Mouse (Mus musculus) lung, adult 2 months (tissue): Measurements from ENCODE around the gene Rtf2. TPM values are rescaled to one million over a fixed set of nuclear protein-coding genes. Genes with fewer than 3 reads are reported as not detected.
A peak's percentile ranks its signal among the peaks of the same experiment; 100 is the strongest.

Source experiments
- DNase-seq: peaks from one replicate; pipeline ENCODE4 v3.0.0; 2022
- H3K4me1 ChIP-seq: fragments of 200-500 bp; 2 replicates; pipeline ENCODE4 v1.6.1; 2011; ENCODE audit warnings: low read length; ENCODE audit not compliant: control insufficient read depth, insufficient read depth
- H3K4me3 ChIP-seq: fragments of 200-500 bp; replicated peaks from 2 replicates; pipeline ENCODE3; 2011; ENCODE audit warnings: low read depth, mild to moderate bottlenecking, control low read depth, low read length; ENCODE audit errors: extremely low read depth
- CTCF ChIP-seq: fragments of 200-500 bp; IDR thresholded peaks from 2 replicates; pipeline ENCODE4 v1.5.1; 2011; ENCODE audit warnings: mild to moderate bottlenecking, low read length, control low read depth; ENCODE audit not compliant: insufficient read depth
- POLR2A ChIP-seq: fragments of 200-500 bp; IDR thresholded peaks from 2 replicates; pipeline ENCODE4 v1.6.1; 2011; ENCODE audit warnings: low read depth, mild to moderate bottlenecking, control low read depth, low read length, borderline replicate concordance; ENCODE audit errors: extremely low read depth
- WGBS: fragments of 180-500 bp; shearing (Covaris S2); methylation state at CpG from one replicate; pipeline ENCODE4 v1.1.7; 2018; 5-methylcytosine and 5-hydroxymethylcytosine counted together
- polyA plus RNA-seq: library from polyadenylated mRNA; depleted of rRNA; stranded (reverse); fragments of >200 nt; gene quantifications from 2 replicates; pipeline ENCODE4 v1.2.3, GENCODE M21; 2012; rRNA removed

Gene Rtf2
- polyA plus RNA-seq, 1 experiment: 47.6 TPM

DNA sequence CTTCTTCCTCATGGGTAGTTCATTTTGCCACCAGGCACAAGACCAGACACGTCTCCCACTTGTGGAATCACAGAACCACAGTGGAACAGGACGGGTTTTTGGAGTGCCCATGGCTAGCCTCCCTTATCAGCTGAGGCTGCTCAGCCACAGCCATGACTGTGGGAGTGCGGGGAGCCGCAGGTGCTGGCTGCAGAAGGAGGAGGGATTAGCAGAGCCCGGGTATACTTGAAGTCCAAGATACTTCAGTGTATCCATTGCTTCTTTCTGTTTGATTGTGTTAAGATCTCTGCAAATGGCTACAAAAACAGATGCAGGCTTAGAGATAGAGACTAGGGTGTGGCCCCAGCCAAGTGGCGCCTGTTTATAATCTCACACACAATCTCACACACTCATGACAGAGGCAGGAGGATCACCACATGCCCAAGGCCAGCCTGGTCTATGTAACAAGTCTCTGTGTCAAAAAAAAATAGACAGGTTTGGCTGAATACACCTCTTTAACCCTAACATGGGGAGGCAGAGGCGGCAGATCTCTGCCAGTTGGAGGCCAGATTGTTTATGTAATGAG, 60.5 kb downstream of the Rtf2 start:
- DNase-seq: no peak
- no peak for TF ChIP-seq POLR2A
- no peak for TF ChIP-seq CTCF
- WGBS: 23% methylated on average over 7 of the region's 7 CpGs

GRCm38 (mm10) chr2:172501341-172501740, 61.0 kb downstream of the Rtf2 start:
- no peaks in the 10 kb centered on the region for H3K4me1 ChIP-seq
- TF ChIP-seq POLR2A: no peak
- TF ChIP-seq CTCF: peak; percentile 72
- DNase-seq: peak; percentile 8
- WGBS: 5% methylated on average over 4 of the region's 4 CpGs
- no peak overlapping the region for H3K4me3 ChIP-seq

More for the DNA sequence above, 60.5 kb downstream of the Rtf2 start:
- Histone ChIP-seq H3K4me3 (no peak overlapping the region), H3K4me1 (no peaks in the 10 kb centered on the region)

- WGBS: 70% methylated on average over 14 of the region's 14 CpGs
- Histone ChIP-seq H3K4me1 (no peaks in the 10 kb centered on the region), H3K4me3 (no peak overlapping the region)
- TF ChIP-seq CTCF (no peak), POLR2A (no peak)
- DNase-seq: no peak
Observed at GRCm38 (mm10) chr2:172502168-172502567, 61.8 kb downstream of the Rtf2 start.

DNA sequence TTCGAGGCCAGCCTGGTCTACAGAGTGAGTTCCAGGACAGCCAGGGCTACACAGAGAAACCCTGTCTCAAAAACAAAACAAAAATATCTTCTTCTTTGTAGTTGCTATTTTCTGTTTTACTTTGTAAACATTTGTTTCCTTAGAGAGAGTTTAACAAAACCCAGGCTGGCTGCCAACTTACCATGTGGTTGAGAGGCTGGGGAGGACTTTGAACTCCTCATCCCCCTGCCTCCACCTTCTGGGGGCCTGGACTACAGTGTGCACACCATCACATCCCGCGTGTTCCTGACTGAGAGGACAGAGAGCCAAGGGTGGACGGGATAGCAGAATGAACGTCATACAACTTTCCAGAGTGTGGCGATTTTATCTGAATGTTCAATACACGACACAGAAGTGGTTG, 65.8 kb downstream of the Rtf2 start:
- DNase-seq: no peak
- TF ChIP-seq CTCF (no peak), POLR2A (no peak)
- H3K4me1 ChIP-seq: no peaks in the 10 kb centered on the region
- WGBS: 65% methylated on average over 7 of the region's 7 CpGs
- no peak overlapping the region for H3K4me3 ChIP-seq

DNA sequence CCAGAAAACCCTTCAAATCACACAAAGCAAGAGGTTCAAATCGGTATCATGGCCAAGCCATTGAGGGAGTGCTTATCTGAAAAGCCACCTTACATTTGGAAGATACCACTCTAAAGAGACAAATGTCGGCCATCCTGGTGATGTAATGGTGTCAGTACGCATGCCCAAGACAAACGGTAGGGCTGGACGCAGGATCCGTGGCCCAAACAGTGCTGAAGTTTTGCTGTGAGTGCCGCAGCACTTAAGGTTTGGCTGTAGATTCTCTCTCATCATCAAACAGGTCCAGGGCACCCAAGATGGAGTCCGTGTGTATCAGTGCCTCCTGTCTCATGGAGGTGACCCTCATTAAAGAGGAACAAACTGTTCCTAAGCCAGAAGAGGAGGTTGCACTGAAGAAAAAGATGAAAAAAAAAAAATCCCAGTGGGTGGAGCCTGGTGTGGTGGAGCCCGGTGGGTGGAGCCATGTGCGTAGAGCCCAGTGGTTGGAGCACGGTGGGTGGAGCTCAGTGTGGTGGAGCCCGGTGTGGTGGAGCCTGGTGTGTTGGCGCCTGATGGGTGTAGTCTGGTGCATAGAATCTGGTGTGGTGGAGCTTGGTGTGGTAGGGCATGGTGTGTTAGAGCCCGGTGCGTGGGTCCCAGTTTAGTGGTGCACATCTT, 69.8 kb downstream of the Rtf2 start:
- Histone ChIP-seq H3K4me1 (no peaks in the 10 kb centered on the region), H3K4me3 (no peak overlapping the region)
- no peak for TF ChIP-seq CTCF
- TF ChIP-seq POLR2A: no peak
- DNase-seq: no peak
- WGBS: 83% methylated on average over 15 of the region's 15 CpGs

GRCm38 (mm10) chr2:172510899-172511298, 70.5 kb downstream of the Rtf2 start:
- TF ChIP-seq CTCF: no peak
- TF ChIP-seq POLR2A: no peak
- no peaks in the 10 kb centered on the region for H3K4me1 ChIP-seq
- DNase-seq: no peak
- WGBS: 37% methylated on average over 3 of the region's 3 CpGs
- no peak overlapping the region for H3K4me3 ChIP-seq

DNA sequence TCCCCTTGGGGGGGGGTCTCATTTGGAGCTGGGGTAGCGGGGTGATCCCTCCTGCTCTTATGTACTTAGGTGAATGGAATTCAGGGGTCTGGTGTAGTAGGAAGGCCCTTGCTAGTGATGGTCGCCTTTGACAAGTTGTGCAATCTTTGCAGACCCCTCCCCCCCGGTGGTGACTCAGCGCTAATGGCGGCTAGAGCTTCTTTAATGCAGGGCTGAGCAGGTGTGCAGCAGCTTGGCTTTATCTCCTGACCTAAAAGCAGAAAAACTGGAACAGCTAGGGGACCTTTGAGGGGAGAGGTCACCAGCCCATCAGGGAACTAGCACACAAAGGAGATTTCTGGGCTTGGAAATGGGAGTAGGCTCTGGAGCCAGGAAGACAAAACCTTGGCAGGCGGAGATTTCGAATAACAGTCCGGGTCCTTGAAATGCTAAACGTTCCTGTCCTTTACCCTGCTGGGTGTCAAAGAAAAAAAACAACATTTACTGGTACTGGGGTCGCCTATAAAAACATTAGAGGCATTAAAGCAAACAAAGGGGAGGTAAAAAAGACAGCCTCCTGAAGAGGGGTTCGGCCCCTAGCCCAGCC, 76.1 kb downstream of the Rtf2 start:
- 24% methylated on average over 11 of the region's 11 CpGs for WGBS
- no peak for TF ChIP-seq CTCF
- TF ChIP-seq POLR2A: no peak

More for the DNA sequence above, 76.1 kb downstream of the Rtf2 start:
- H3K4me1 ChIP-seq: no peaks in the 10 kb centered on the region
- no peak overlapping the region for H3K4me3 ChIP-seq
- DNase-seq: no peak

Other genes with a start within 250 kb of the Rtf2 start
- not detected in 2 replicates for gene Mc3r, start 192.1 kb upstream of the Rtf2 start, polyA plus RNA-seq
- 21.3 and 25.4 TPM in 2 replicates for gene Fam210b, start 95.0 kb upstream of the Rtf2 start, polyA plus RNA-seq
- gene Aurka, start 70.0 kb upstream of the Rtf2 start, polyA plus RNA-seq: 1.0 and 2.0 TPM in 2 replicates
- gene Cstf1, start 69.9 kb upstream of the Rtf2 start, polyA plus RNA-seq: 22.4 and 23.1 TPM in 2 replicates
- gene Cass4, start 46.8 kb upstream of the Rtf2 start, polyA plus RNA-seq: 3.4 and 7.6 TPM in 2 replicates
- 0.06 TPM in 1 of 2 replicates, not detected in the other for gene Gcnt7, start 18.0 kb downstream of the Rtf2 start, polyA plus RNA-seq
- gene Fam209, start 32.0 kb downstream of the Rtf2 start, polyA plus RNA-seq: 0.25 and 0.26 TPM in 2 replicates
- 0.07 and 0.58 TPM in 2 replicates for gene Tfap2c, start 109.0 kb downstream of the Rtf2 start, polyA plus RNA-seq